Mouse (Mus musculus): ENCODE results near the gene Slc15a5.

DNA sequence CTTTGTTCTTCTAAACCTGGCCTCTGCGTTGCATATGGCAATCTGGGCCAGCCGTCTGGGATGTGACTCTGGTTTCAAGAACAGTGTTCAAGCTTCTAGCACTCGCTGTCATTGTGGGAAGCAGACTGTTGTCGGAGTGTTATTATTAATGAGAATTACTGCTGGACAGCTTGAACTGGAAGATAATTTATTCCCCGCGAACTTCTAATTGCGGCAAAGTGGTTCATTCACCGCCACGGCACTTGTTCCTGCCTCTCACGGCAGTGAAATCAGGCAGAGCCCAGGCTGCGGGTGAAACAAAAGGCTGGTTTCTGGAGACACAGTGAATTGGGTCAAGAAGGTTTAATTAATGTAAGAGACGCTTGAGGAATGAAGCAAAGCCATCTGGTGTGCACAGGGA, 99.9 kb downstream of the Slc15a5 start:
- TF ChIP-seq CTCF (IDR thresholded peaks at IDR 0.05; ENCODE audit: low read depth) (no peak), EP300 (IDR thresholded peaks at IDR 0.05; ENCODE audit: low read depth) (no peak)

Measured in liver, postnatal 0 days (tissue).